Mouse (Mus musculus) liver, postnatal 0 days (tissue): ENCODE measurements around the gene Itpr2. TPM values are rescaled to one million over a fixed set of nuclear protein-coding genes. Genes with fewer than 3 reads are reported as not detected.

Experiments
- ATAC-seq: fragments of 200-750 bp; cut with Nextera tagmentation; 2 replicates; pipeline ENCODE4 v1.8.0; 2017; ENCODE audit warnings: mild to moderate bottlenecking, moderate library complexity
- DNase-seq: peaks from one replicate; pipeline ENCODE4 v3.0.0-alpha.2; 2016
- H3K27ac ChIP-seq: fragments of 300-500 bp; sonication (generic); 2 replicates; pipeline ENCODE4 v1.5.1; 2014; ENCODE audit warnings: antibody characterized with exemption, moderate library complexity, mild to moderate bottlenecking, low read depth
- H3K27me3 ChIP-seq: fragments of 300-500 bp; sonication (generic); 2 replicates; pipeline ENCODE4 v1.6.1; 2014; ENCODE audit warnings: low read length, control low read depth, mixed read lengths; ENCODE audit not compliant: insufficient read depth
- H3K36me3 ChIP-seq: fragments of 300-500 bp; sonication (generic); replicated peaks from 2 replicates; pipeline ENCODE4 v1.6.1; 2014; ENCODE audit warnings: mild to moderate bottlenecking, control low read depth, low read length, moderate library complexity, mixed read lengths; ENCODE audit not compliant: insufficient read depth
- H3K4me1 ChIP-seq: fragments of 300-500 bp; sonication (generic); 2 replicates; pipeline ENCODE4 v1.6.1; 2014; ENCODE audit warnings: antibody characterized with exemption, mild to moderate bottlenecking, control low read depth; ENCODE audit not compliant: insufficient read depth
- H3K4me2 ChIP-seq: fragments of 300-500 bp; sonication (generic); 2 replicates; pipeline ENCODE4 v1.6.1; 2014; ENCODE audit warnings: low read depth, mild to moderate bottlenecking, low read length, moderate library complexity, mixed read lengths
- H3K4me3 ChIP-seq: fragments of 300-500 bp; sonication (generic); 2 replicates; pipeline ENCODE4 v1.5.1; 2014; ENCODE audit warnings: low read depth, low read length
- H3K9ac ChIP-seq: fragments of 300-500 bp; sonication (generic); replicated peaks from 2 replicates; pipeline ENCODE4 v1.6.1; 2014; ENCODE audit warnings: mild to moderate bottlenecking, moderate library complexity
- H3K9me3 ChIP-seq: fragments of 300-500 bp; sonication (generic); 2 replicates; pipeline ENCODE4 v1.6.1; 2016; ENCODE audit warnings: mild to moderate bottlenecking, control low read depth, low read length, mixed read lengths
- CTCF ChIP-seq: sonication (generic); IDR thresholded peaks from 2 replicates; pipeline ENCODE4 v1.5.1; 2016; ENCODE audit warnings: antibody characterized with exemption, low read depth
- EP300 ChIP-seq: IDR thresholded peaks from 2 replicates; pipeline ENCODE4 v1.6.1; 2016; ENCODE audit warnings: antibody characterized with exemption, low read depth, mild to moderate bottlenecking
- WGBS: fragments of 180-500 bp; shearing (Covaris S2); extraction: QIAGEN DNeasy Blood & Tissue Kit; methylation state at CpG from one replicate; pipeline ENCODE4 v1.1.7; 2014; ENCODE audit not compliant: insufficient replicate concordance; 5-methylcytosine and 5-hydroxymethylcytosine counted together
- polyA plus RNA-seq: library from polyadenylated mRNA; unstranded; fragments of >200 nt; fragmentation: Nextera tagmentation; extraction: Ambion mirVana; gene quantifications from 2 replicates; pipeline ENCODE4 v1.2.1, GENCODE M21; 2015

Gene Itpr2
- polyA plus RNA-seq, 1 experiment from 2014 or later, result 13.8 TPM

DNA sequence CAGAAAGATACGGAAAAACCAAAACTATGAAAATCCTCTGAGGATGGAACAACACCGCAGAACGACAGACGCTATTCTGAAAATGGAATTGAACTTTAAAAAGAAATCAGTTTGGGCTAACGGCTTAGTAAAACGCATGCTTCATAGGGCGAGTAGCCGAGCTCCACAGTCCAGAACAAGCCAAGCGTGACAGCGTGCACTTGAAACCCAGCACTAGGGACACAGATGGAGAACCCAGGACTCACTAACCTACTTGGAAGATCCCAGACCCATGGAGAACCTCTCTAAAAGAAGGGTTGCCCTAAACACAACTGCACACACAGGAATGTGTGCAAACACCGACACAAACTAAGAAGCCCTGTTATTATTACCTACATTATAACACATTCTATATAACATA lies 197.9 kb downstream of the Itpr2 start:
- no peak overlapping the region for H3K4me3 ChIP-seq
- H3K27ac ChIP-seq, result no peak overlapping the region
- no peaks in the 10 kb centered on the region for H3K9me3 ChIP-seq
- TF ChIP-seq CTCF, result no peak
- TF ChIP-seq EP300, result no peak
- 87% methylated on average over 11 of the region's 11 CpGs for WGBS
- H3K4me1 ChIP-seq, result no peaks in the 10 kb centered on the region
- DNase-seq, result no peak
- no peak overlapping the region for H3K9ac ChIP-seq
- H3K27me3 ChIP-seq, result no peaks in the 10 kb centered on the region
- H3K36me3 ChIP-seq, result 0 out of 2 replicates have a peak, but pooled peaks cover under 1% of the 10 kb centered on the region
- no peak for ATAC-seq
- H3K4me2 ChIP-seq, result no peak overlapping the region

DNA sequence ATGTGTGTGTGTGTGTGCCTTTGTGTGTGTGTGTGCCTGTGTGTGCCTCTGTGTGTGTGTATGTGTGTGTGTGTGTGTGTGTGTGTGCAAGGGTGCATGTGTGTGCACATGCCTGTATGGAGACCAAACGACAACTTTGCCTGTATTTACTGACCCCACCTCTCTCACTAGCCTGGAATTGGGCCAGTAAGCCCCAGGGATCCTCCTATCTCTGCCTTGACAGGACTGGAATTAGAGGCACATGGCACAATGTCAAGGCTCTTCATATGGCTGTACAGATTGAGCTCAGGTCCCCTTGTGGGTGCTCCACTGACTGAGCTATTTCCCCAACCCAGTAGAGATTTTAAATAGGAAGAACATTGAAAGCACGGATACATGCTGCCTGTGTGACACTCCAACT lies 198.7 kb downstream of the Itpr2 start:
- Histone ChIP-seq H3K27me3 (no peaks in the 10 kb centered on the region), H3K9me3 (no peaks in the 10 kb centered on the region), H3K9ac (no peak overlapping the region), H3K4me2 (no peak overlapping the region), H3K27ac (no peak overlapping the region), H3K4me3 (no peak overlapping the region), H3K4me1 (no peaks in the 10 kb centered on the region), H3K36me3 (peaks cover 5% of the 10 kb centered on the region; the same call in 1 of the 2 replicates)
- TF ChIP-seq EP300 (no peak), CTCF (no peak)
- WGBS, result 66% methylated on average over 2 of the region's 2 CpGs
- ATAC-seq (no peak), DNase-seq (no peak)

DNA sequence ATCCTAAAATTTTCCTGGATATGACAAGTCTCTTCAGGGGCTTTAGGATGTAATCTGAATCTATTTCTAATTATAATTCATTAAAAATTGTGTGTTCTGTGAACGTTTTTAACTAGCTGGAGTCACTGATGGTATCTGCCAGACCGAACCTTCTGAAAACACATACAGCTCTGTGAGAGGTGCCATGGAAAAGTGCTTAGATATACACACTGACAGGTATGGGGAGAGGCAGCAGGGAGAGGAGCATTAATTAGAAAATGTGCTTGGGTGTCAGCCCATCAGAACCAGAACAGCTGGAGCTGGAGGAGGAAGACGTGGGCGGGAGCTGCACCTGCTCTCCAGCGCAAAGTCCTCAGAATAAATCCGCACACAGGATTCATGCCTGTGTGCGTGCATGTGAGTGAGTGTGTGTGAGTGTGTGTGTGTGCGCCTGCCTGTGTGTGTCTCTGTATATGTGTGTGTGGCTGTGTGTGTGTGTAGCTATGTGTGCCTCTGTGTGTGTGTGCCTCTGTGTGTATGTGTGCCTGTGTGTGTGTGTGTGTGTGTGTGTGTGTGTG lies 199.4 kb downstream of the Itpr2 start:
- Histone ChIP-seq H3K27ac (no peak overlapping the region), H3K4me3 (no peak overlapping the region), H3K27me3 (no peaks in the 10 kb centered on the region), H3K4me2 (no peak overlapping the region), H3K4me1 (no peaks in the 10 kb centered on the region), H3K36me3 (peaks cover 5% of the 10 kb centered on the region; the same call in 1 of the 2 replicates), H3K9me3 (no peaks in the 10 kb centered on the region), H3K9ac (no peak overlapping the region)
- TF ChIP-seq EP300 (no peak), CTCF (no peak)
- WGBS, result 79% methylated on average over 8 of the region's 8 CpGs
- no peak for ATAC-seq
- DNase-seq, result no peak

DNA sequence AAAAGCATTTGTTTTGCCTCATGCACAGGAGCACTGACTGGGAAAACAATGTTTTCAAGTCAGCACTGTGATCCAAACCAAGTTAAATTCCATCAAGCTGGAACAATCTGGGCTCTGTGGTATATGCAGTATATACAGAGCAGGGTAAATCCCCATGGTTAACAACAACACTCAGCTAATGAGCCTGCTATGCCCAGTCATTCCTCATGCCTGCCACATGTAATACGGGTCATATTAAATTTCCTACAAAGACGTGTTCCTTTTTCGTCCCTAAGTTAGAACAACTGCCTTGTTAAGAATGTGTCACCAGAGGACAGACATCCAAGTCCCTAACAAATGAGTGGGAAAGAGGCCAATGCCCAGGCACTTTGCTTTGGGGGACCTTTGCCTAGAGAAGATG lies 199.9 kb downstream of the Itpr2 start:
- Histone ChIP-seq H3K27me3 (no peaks in the 10 kb centered on the region), H3K4me3 (no peak overlapping the region), H3K4me2 (no peak overlapping the region), H3K36me3 (peaks cover 5% of the 10 kb centered on the region; the same call in 1 of the 2 replicates), H3K4me1 (no peaks in the 10 kb centered on the region), H3K27ac (no peak overlapping the region), H3K9me3 (no peaks in the 10 kb centered on the region), H3K9ac (no peak overlapping the region)
- no peak for TF ChIP-seq EP300
- no peak for TF ChIP-seq CTCF
- DNase-seq, result no peak
- no peak for ATAC-seq
- 77% methylated on average over 3 of the region's 3 CpGs for WGBS

DNA sequence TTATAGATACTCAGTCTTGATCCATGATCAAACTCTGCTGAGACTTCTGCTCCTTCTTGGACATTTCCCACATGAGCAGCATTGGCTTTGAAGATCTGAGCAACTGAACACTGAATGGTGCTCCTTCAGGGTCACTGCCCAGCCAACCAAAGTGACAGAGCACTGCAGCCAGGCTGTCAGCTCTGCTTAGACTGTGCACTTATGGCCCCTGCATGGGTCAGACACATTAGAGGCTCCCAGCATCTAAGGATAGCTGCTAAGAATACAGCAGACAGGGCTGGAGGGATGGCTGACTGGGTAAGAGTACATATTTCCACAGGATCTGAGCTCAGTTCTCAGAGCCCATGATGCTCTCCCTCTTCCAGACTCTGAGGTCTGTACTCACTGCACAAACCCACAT lies 201.1 kb downstream of the Itpr2 start:
- Histone ChIP-seq H3K27me3 (no peaks in the 10 kb centered on the region), H3K36me3 (peaks cover 5% of the 10 kb centered on the region; the same call in 1 of the 2 replicates), H3K4me3 (no peak overlapping the region), H3K9me3 (no peaks in the 10 kb centered on the region), H3K4me1 (no peaks in the 10 kb centered on the region), H3K4me2 (no peak overlapping the region), H3K27ac (no peak overlapping the region), H3K9ac (no peak overlapping the region)
- no peak for DNase-seq
- TF ChIP-seq CTCF, result no peak
- no peak for TF ChIP-seq EP300
- no peak for ATAC-seq

DNA sequence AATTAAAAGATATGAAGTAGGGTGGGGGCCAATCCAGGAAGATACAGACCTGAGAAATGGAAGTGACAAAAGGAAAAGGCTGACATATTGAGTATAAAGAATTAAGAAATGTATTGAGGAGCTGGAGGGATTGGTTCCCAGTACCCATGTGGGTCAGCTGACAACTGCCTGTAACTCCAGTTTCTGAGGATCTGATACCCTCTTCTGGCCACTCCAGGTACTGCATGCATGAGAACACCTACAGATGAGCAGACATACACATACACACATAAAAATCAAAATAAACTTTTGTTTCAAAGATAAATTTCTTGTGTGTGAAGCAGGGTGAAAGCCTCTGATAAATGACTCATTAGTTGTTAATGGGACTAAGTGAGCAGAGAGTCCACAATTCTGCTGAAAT lies 203.3 kb downstream of the Itpr2 start:
- Histone ChIP-seq H3K4me2 (no peak overlapping the region), H3K9me3 (no peaks in the 10 kb centered on the region), H3K27me3 (no peaks in the 10 kb centered on the region), H3K4me1 (no peaks in the 10 kb centered on the region), H3K36me3 (peaks cover 12% of the 10 kb centered on the region), H3K4me3 (no peak overlapping the region), H3K9ac (no peak overlapping the region), H3K27ac (no peak overlapping the region)
- ATAC-seq, result no peak
- peak; percentile 66 for TF ChIP-seq CTCF
- TF ChIP-seq EP300, result no peak
- DNase-seq, result peak; percentile 42

DNA sequence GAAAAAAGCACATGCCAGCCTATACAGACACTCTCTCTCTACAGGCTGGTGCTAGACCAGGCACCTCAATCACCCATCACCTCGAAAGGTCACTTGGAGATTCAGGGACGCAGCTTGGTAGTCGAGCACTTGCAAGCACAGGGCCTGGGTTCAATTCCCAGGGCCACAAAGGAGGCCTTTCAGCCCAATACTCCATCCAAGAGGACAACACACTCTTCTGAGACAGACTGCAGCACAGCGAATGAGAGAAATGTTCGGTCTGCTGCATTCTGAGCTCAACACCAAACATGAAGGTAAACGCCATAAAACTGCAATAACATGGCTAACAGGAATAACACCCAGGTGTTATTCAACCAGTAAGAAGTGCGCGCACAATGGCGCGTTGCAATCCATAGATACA lies 211.0 kb downstream of the Itpr2 start:
- Histone ChIP-seq H3K27ac (no peak overlapping the region), H3K4me2 (no peak overlapping the region), H3K4me1 (no peaks in the 10 kb centered on the region), H3K9me3 (no peaks in the 10 kb centered on the region), H3K4me3 (no peak overlapping the region), H3K9ac (no peak overlapping the region), H3K36me3 (peaks cover 23% of the 10 kb centered on the region), H3K27me3 (no peaks in the 10 kb centered on the region)
- no peak for ATAC-seq
- 87% methylated on average over 10 of the region's 10 CpGs for WGBS
- DNase-seq, result no peak
- TF ChIP-seq CTCF (no peak), EP300 (no peak)
